Mouse (Mus musculus) thymus, postnatal 4 days (tissue): ENCODE measurements at regions not wholly inside any gene's neighbourhood (a gene's known extent, or its start where the extent isn't known, plus 50 kb on each side); places are given as distances from the start of the nearest gene placed in this dataset.

ENCODE experiments used
- DNase-seq: peaks from one replicate; pipeline ENCODE4 v3.0.0; 2021

- DNase-seq = no peak
These were observed 129.8 kb downstream of the Usp46 start for GRCm38 (mm10) chr5:73938450-73938849.

GRCm38 (mm10) chr5:73942950-73943349, 125.3 kb downstream of the Usp46 start:
- no peak for DNase-seq

- DNase-seq = no peak
These were observed 122.6 kb downstream of the Usp46 start for GRCm38 (mm10) chr5:73945671-73946070.

- no peak for DNase-seq
These were observed 122.1 kb downstream of the Usp46 start for GRCm38 (mm10) chr5:73946164-73946563.

- DNase-seq = no peak
These were observed 120.0 kb downstream of the Usp46 start for GRCm38 (mm10) chr5:73948031-73948899.
